Mouse (Mus musculus): ENCODE data around the gene Ccdc74a. TPM values are rescaled to one million over a fixed set of nuclear protein-coding genes. Genes with fewer than 3 reads are reported as not detected.

Gene Ccdc74a
- total and polyA plus RNA-seq, 3 experiments = 1.9 to 4.6 TPM; not detected in 1

- TF ChIP-seq RAD21 (IDR thresholded peaks at IDR 0.05; ENCODE audit: low read depth, low read length) (no peak), ETS1 (IDR thresholded peaks at IDR 0.05; ENCODE audit: low read depth, low read length) (no peak), MAX (IDR thresholded peaks at IDR 0.05; ENCODE audit: low read length) (no peak), E2F4 (IDR thresholded peaks at IDR 0.05; ENCODE audit: borderline replicate concordance, low read depth, low read length) (no peak), TCF12 (IDR thresholded peaks at IDR 0.05; ENCODE audit: low read depth, low read length) (no peak), ZMIZ1 (IDR thresholded peaks at IDR 0.05; ENCODE audit: low read depth, low read length) (no peak), BHLHE40 (IDR thresholded peaks at IDR 0.05; ENCODE audit: borderline replicate concordance, low read depth, low read length) (no peak), ZC3H11A (IDR thresholded peaks at IDR 0.05; ENCODE audit: low read depth, low read length) (no peak)
- no peaks in the 10 kb centered on the region for H3K9me3 ChIP-seq (replicated peaks; ENCODE audit: insufficient read depth, low read length)
- no peak overlapping the region for H3K9ac ChIP-seq (ENCODE audit: control insufficient read depth, low read depth, low read length, poor library complexity, severe bottlenecking)
- no peak overlapping the region for H3K4me3 ChIP-seq (ENCODE audit: control insufficient read depth in 1 of 2, insufficient read depth in 1 of 2, low read depth in 2 of 2, low read length in 2 of 2)
- peaks cover 2 to 16% of the 10 kb centered on the region in 2 experiments for H3K36me3 ChIP-seq (ENCODE audit: control insufficient read depth in 1 of 2, insufficient read depth in 2 of 2, low read length in 2 of 2)
- no peak overlapping the region for H3K27ac ChIP-seq (ENCODE audit: control insufficient read depth, low read depth, low read length)
- DNase-seq (ENCODE audit: low read depth, low spot score) = no peak
- peaks cover 0 to 8% of the 10 kb centered on the region in 2 experiments for H3K4me1 ChIP-seq (ENCODE audit: control insufficient read depth in 1 of 2, insufficient read depth in 2 of 2, low read length in 2 of 2)
- no peaks in the 10 kb centered on the region for H3K79me2 ChIP-seq (ENCODE audit: control insufficient read depth, insufficient read depth, low read length, poor library complexity)
- H3K27me3 ChIP-seq (ENCODE audit: control insufficient read depth in 1 of 2, insufficient read depth in 2 of 2, low read length in 2 of 2) = no peaks in the 10 kb centered on the region
These were observed 13.7 kb upstream of the Ccdc74a start for GRCm38 (mm10) chr16:17632580-17632979.

DNA sequence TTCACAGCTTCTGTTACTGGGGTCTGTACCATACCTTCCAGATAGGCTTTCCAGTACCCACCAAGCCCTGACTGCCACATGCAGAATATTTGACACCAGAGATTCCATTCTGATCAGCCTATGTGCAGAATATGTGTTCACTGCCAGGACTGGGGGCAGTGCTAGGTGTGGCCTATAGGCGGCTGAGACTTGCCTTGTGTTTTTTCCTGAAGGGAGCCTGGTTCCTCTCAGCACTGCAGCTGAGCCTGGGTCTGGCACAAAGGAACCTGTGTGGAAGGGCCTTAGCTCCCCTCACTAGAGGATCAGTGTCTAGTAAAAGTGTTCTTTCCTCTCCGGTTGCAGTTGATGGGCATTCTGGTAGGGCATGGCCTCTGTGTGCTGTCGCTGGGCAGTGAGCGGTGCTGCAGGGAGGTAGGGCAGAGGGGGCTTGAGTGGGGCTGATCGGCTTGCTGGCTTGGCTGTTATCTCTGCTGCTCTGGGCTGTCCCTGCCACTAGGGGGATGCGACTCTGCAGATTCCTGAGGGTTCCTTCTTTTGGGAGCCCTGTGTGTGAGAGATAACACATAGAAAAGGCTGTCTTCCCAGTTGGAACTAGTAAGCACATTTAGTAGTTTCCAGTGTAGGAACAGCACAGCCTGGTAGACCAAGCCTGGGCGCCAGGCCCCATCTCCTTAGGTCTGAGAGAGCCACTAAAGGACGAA is 12.6 kb upstream of the Ccdc74a start:
- no peak overlapping the region for H3K9ac ChIP-seq (ENCODE audit: control insufficient read depth, low read depth, low read length, poor library complexity, severe bottlenecking)
- no peaks in the 10 kb centered on the region for H3K27me3 ChIP-seq (ENCODE audit: control insufficient read depth in 1 of 2, insufficient read depth in 2 of 2, low read length in 2 of 2)
- H3K36me3 ChIP-seq (ENCODE audit: control insufficient read depth in 1 of 2, insufficient read depth in 2 of 2, low read length in 2 of 2) = peaks cover 9 to 13% of the 10 kb centered on the region in 2 experiments
- peak; percentile 50 for DNase-seq (ENCODE audit: low read depth, low spot score)
- H3K4me1 ChIP-seq (ENCODE audit: control insufficient read depth in 1 of 2, insufficient read depth in 2 of 2, low read length in 2 of 2) = peaks cover 4 to 14% of the 10 kb centered on the region in 2 experiments
- no peak overlapping the region for H3K27ac ChIP-seq (ENCODE audit: control insufficient read depth, low read depth, low read length)
- no peaks in the 10 kb centered on the region for H3K79me2 ChIP-seq (ENCODE audit: control insufficient read depth, insufficient read depth, low read length, poor library complexity)
- no peaks in the 10 kb centered on the region for H3K9me3 ChIP-seq (replicated peaks; ENCODE audit: insufficient read depth, low read length)
- no peak overlapping the region for H3K4me3 ChIP-seq (ENCODE audit: control insufficient read depth in 1 of 2, insufficient read depth in 1 of 2, low read depth in 2 of 2, low read length in 2 of 2)
- TF ChIP-seq TAL1 (IDR thresholded peaks at IDR 0.05; ENCODE audit: low read length) (peak; percentile 54), MEF2A (IDR thresholded peaks at IDR 0.05; ENCODE audit: extremely low read depth, insufficient replicate concordance, low read depth, low read length, poor library complexity, severe bottlenecking) (no peak), ZNF384 (IDR thresholded peaks at IDR 0.05; ENCODE audit: low read depth, low read length) (no peak), UBTF (IDR thresholded peaks at IDR 0.05; ENCODE audit: borderline replicate concordance, insufficient read depth, low read depth, low read length) (no peak), HCFC1 (IDR thresholded peaks at IDR 0.05; ENCODE audit: low read depth, low read length) (no peak), RCOR1 (IDR thresholded peaks at IDR 0.05; ENCODE audit: low read depth, low read length) (0 out of 2 replicates have a peak, but pooled peaks have one; percentile 19), RAD21 (IDR thresholded peaks at IDR 0.05; ENCODE audit: low read depth, low read length) (peak; percentile 9; the same call in 1 of the 2 replicates), KAT2A (conservative IDR thresholded peaks at IDR 0.05; ENCODE audit: low read depth, low read length) (no peak), MXI1 (IDR thresholded peaks at IDR 0.05; ENCODE audit: low read depth, low read length) (no peak), POLR2A (IDR thresholded peaks at IDR 0.05; ENCODE audit: control insufficient read depth in 1 of 2, insufficient read depth in 1 of 2, low read depth in 1 of 2, low read length in 2 of 2, poor library complexity in 1 of 2) (no peak), CTCF (IDR thresholded peaks at IDR 0.05 in 2 of 3, conservative IDR thresholded peaks at IDR 0.05 in 1 of 3; ENCODE audit: control insufficient read depth in 1 of 3, insufficient read depth in 1 of 3, low read depth in 2 of 3, low read length in 3 of 3, poor library complexity in 1 of 3, severe bottlenecking in 1 of 3) (peak; percentile 49 to 59 (median 51)), GATA1 (IDR thresholded peaks at IDR 0.05; ENCODE audit: low read depth, low read length) (peak; percentile 41; the same call in 1 of the 2 replicates), USF2 (IDR thresholded peaks at IDR 0.05; ENCODE audit: borderline replicate concordance in 1 of 2, insufficient read depth in 1 of 2, low read depth in 1 of 2, low read length in 2 of 2) (no peak), ZKSCAN1 (IDR thresholded peaks at IDR 0.05; ENCODE audit: low read depth, low read length) (no peak), TCF12 (IDR thresholded peaks at IDR 0.05; ENCODE audit: low read depth, low read length) (0 out of 2 replicates have a peak, but pooled peaks have one; percentile 39), SMC3 (IDR thresholded peaks at IDR 0.05; ENCODE audit: low read depth, low read length) (peak; percentile 37), TBP (IDR thresholded peaks at IDR 0.05; ENCODE audit: low read depth, low read length) (no peak), MAFK (IDR thresholded peaks at IDR 0.05; ENCODE audit: borderline replicate concordance, low read depth, low read length) (no peak), ELF1 (IDR thresholded peaks at IDR 0.05; ENCODE audit: low read depth, low read length) (no peak), NELFE (IDR thresholded peaks at IDR 0.05; ENCODE audit: low read depth, low read length) (no peak), CHD2 (IDR thresholded peaks at IDR 0.05; ENCODE audit: low read length) (no peak), E2F4 (IDR thresholded peaks at IDR 0.05; ENCODE audit: borderline replicate concordance, low read depth, low read length) (no peak), MYB (IDR thresholded peaks at IDR 0.05; ENCODE audit: low read depth, low read length) (no peak), POLR2AphosphoS2 (IDR thresholded peaks at IDR 0.05; ENCODE audit: low read length) (no peak), POLR2AphosphoS5 (IDR thresholded peaks at IDR 0.05; ENCODE audit: borderline replicate concordance, low read depth, low read length) (no peak)
